Mouse (Mus musculus) CD4-positive naive resting alpha-beta T cell, adult 57 days (primary cell): Measurements from ENCODE around the gene Cacnb4. TPM values are rescaled to one million over a fixed set of nuclear protein-coding genes. Genes with fewer than 3 reads are reported as not detected.

Experiments
- total RNA-seq: library from RNA; stranded (reverse); gene quantifications from one replicate; pipeline ENCODE4 v1.2.4, GENCODE M21; 2023

Cacnb4 gene
- 0.98 TPM for total RNA-seq

GRCm38 (mm10) chr2:52676023-52676912 lies at the start of gene Cacnb4:
TSS of gene Cacnb4 (minus strand) at chr2:52676831.

DNA sequence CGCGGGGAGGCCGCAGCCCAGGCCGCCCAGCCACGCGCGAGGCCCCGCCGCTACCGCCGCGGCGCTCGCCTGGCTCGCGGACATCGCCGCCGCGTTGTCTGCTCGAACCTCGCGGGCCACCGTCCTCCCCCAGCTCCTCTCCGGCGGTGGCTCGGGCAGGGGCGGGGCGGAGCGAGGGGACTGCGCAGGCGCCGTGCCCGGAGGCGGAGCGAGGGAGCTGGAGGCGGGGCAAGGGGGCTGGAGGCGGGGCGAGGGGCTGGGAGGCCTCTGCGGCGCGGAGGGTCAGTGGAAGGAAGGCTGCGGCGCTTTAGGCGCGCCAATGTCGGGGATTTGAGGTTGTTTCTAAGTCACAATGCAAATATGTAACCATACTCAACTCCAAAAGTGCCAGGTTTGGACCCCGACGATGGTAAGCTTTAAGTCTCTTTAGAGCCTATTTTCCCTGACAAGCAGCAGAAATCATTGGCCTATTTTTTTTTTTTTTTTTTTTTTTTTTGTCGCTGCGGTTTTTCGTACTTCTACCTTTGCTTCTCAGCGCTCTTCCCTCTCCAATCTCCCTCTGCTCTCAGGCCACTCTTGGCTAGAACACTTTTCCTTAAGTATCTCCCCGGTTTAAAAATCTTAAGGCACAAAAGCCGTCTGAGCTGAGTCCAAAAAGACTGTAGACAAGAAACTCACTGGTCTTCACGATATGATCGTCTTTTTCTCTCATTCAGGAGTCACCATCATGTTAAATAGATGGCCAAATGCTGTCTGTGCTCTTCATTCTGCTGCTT lies 251.7 kb downstream of the Cacnb4 start, which contains the start of gene Arl5a:
Gene Arl5a, minus strand, starts transcription at position 155 of the 776 bp plus-strand sequence.

GRCm38 (mm10) chr2:52378448-52378804 lies 298.2 kb downstream of the Cacnb4 start, which contains the start of gene Neb:
TSS of gene Neb (minus strand) at chr2:52378474.

Other genes with a start within 250 kb of the Cacnb4 start
- 24.1 TPM for gene Stam2, start 65.5 kb upstream of the Cacnb4 start, total RNA-seq
- 0.56 TPM for gene Fmnl2, start 181.0 kb upstream of the Cacnb4 start, total RNA-seq